Mouse (Mus musculus) heart, adult 2 months (tissue): ENCODE data around the gene Pard3. TPM values are rescaled to one million over a fixed set of nuclear protein-coding genes. Genes with fewer than 3 reads are reported as not detected.

Experiments
- DNase-seq, 2 experiments: peaks; one replicate each; pipeline ENCODE4 v3.0.0; 2021
- H3K27ac ChIP-seq: fragments of 200-600 bp; 2 replicates; pipeline ENCODE4 v1.8.1; 2022
- H3K27me3 ChIP-seq: fragments of 200-500 bp; 2 replicates; pipeline ENCODE4 v1.6.1; 2012; ENCODE audit warnings: mild to moderate bottlenecking, low read length, inconsistent platforms, mixed read lengths; ENCODE audit not compliant: control insufficient read depth, insufficient read depth
- H3K36me3 ChIP-seq: fragments of 200-500 bp; 2 replicates; pipeline ENCODE4 v1.6.1; 2012; ENCODE audit warnings: low read length, inconsistent platforms; ENCODE audit not compliant: control insufficient read depth, insufficient read depth
- H3K4me1 ChIP-seq: fragments of 200-500 bp; 2 replicates; pipeline ENCODE4 v1.6.1; 2011; ENCODE audit warnings: low read length; ENCODE audit not compliant: control insufficient read depth, insufficient read depth
- H3K4me3 ChIP-seq: fragments of 200-600 bp; 2 replicates; pipeline ENCODE4 v1.8.1; 2022
- H3K79me2 ChIP-seq: fragments of 200-500 bp; replicated peaks from 2 replicates; pipeline ENCODE4 v1.6.1; 2012; ENCODE audit warnings: mild to moderate bottlenecking, inconsistent platforms, low read length, moderate library complexity, mixed read lengths; ENCODE audit not compliant: control insufficient read depth, insufficient read depth
- H3K9ac ChIP-seq: fragments of 200-500 bp; 2 replicates; pipeline ENCODE4 v1.6.1; 2012; ENCODE audit warnings: low read depth, mild to moderate bottlenecking, control low read depth, inconsistent platforms, low read length, mixed read lengths
- CTCF ChIP-seq: fragments of 200-600 bp; IDR thresholded peaks from 2 replicates; pipeline ENCODE4 v1.8.1; 2022; ENCODE audit warnings: antibody characterized with exemption, mild to moderate bottlenecking, moderate library complexity
- EP300 ChIP-seq: fragments of 200-500 bp; IDR thresholded peaks from 2 replicates; pipeline ENCODE4 v1.6.1; 2011; ENCODE audit warnings: low read depth, low read length, control low read depth; ENCODE audit not compliant: insufficient read depth
- POLR2A ChIP-seq: fragments of 200-500 bp; IDR thresholded peaks from 2 replicates; pipeline ENCODE4 v1.6.1; 2011; ENCODE audit warnings: mild to moderate bottlenecking, low read depth, low read length, control low read depth; ENCODE audit not compliant: insufficient read depth
- WGBS: fragments of 180-500 bp; shearing (Covaris S2); methylation state at CpG from one replicate; pipeline ENCODE4 v1.1.7; 2018; 5-methylcytosine and 5-hydroxymethylcytosine counted together
- intact Hi-C: fragments of 180-260 bp; cut with DNase I; formaldehyde crosslinking; loops from one replicate; pipeline ENCODE4 v1.15.1; 2025
- polyA plus RNA-seq: library from polyadenylated mRNA; depleted of rRNA; stranded (reverse); fragments of >200 nt; gene quantifications from 2 replicates; pipeline ENCODE4 v1.2.3, GENCODE M21; 2012
- total RNA-seq, 2 experiments: library from RNA; stranded (reverse); gene quantifications; 2 replicates each; pipeline ENCODE4 v1.2.3; 2021

Pard3 gene
- total and polyA plus RNA-seq, 3 experiments: 23.7 to 32.9 (median 30.1) TPM

DNA sequence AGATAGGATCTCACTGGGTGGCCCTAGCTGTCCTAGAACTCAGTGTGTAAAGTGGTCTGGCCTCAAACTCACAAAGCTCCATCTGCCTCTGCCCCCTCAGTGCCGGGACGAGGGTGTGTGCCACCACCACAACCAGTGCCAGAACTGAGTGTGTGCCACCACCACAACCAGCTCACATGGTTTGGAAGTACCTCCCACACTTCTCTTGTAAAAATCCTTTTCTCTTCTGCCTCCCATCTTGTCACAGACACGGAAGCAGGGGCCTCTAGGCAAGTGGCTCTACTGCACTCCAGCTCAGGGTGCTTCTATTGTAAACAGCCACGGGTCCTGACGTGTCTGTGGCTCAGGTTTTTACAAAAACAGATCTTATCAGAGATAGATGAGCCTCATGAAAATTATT is 13.7 kb upstream of the Pard3 start:
- no peak for DNase-seq
- intact Hi-C loops: no loop called here
- Histone ChIP-seq H3K36me3 (no peaks in the 10 kb centered on the region), H3K27ac (no peak overlapping the region), H3K27me3 (peaks cover under 1% of the 10 kb centered on the region), H3K79me2 (no peaks in the 10 kb centered on the region), H3K9ac (no peak overlapping the region), H3K4me3 (no peak overlapping the region), H3K4me1 (no peaks in the 10 kb centered on the region; the same call in 1 of the 2 replicates)
- WGBS: 84% methylated on average over 5 of the region's 5 CpGs
- TF ChIP-seq CTCF (no peak), EP300 (no peak), POLR2A (no peak)

DNA sequence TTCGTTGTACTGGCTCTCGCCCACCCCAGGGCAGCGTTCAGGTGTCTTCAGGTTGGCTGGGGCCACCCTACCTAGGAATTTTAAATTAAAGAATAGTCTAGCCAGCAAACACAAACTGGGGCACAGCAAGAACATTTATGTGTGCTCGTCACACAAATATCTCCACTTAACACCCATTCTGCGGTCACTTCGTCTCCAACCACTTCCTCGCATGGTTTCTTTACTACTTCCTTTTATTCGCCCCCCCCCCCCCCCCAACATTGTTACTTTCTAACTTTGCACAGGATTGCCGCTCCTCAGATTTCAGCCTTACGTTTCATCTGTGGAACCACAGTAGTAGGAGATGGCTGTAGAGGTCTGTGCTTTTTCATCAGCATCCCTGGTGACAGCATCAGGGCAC is 11.6 kb upstream of the Pard3 start:
- H3K79me2 ChIP-seq: no peaks in the 10 kb centered on the region
- 60% methylated on average over 10 of the region's 10 CpGs for WGBS
- no peak overlapping the region for H3K9ac ChIP-seq
- TF ChIP-seq CTCF (no peak), POLR2A (no peak), EP300 (no peak)
- H3K27ac ChIP-seq: no peak overlapping the region
- no peak overlapping the region for H3K4me3 ChIP-seq
- H3K36me3 ChIP-seq: no peaks in the 10 kb centered on the region
- intact Hi-C loops: no loop called here
- H3K4me1 ChIP-seq: no peaks in the 10 kb centered on the region; the same call in 1 of the 2 replicates
- H3K27me3 ChIP-seq: no peaks in the 10 kb centered on the region; the same call in 1 of the 2 replicates
- no peak for DNase-seq

DNA sequence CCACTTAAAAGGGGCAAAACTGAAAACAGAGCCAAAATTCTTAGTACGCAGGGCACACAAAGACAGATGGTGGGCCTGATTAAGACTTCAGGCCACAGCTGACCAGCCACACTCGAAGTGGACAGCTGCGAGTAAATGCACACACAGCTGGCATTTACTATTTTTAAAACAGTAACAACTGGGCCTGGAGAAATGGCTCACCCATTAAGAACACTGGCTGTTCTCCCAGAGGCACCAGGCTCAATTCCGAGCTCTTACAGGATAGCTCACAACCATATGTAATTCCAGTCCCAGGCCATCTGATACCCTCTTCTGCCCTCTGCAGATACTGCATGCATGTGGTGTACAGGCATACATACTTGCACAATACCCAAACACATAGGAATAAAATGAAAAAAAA is 8.6 kb upstream of the Pard3 start:
- intact Hi-C loops: no loop called here
- DNase-seq: no peak
- Histone ChIP-seq H3K27ac (no peak overlapping the region), H3K36me3 (no peaks in the 10 kb centered on the region), H3K9ac (no peak overlapping the region), H3K27me3 (no peaks in the 10 kb centered on the region; the same call in 1 of the 2 replicates), H3K4me1 (no peaks in the 10 kb centered on the region), H3K79me2 (no peaks in the 10 kb centered on the region), H3K4me3 (no peak overlapping the region)
- 64% methylated on average over 4 of the region's 4 CpGs for WGBS
- TF ChIP-seq EP300 (no peak), POLR2A (no peak), CTCF (no peak)

DNA sequence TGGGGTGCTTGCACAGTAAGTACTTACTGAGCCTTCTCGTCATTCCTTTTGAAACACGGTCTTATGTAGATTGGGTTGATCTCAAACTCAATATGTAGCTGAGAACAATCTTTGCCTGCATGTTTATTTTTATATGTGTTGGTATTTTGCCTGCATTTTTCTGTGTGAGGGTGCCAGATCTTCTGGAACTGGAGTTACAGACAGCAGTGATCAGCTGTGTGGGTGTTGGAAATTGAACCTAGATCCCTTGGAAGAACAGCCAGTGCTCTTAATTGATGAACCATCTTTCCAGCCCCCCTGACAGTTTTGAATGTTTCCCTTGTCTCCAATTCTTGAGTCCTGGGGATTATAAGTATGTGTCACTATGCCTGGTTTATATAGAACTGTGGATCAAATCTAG is 4.9 kb upstream of the Pard3 start:
- no peaks in the 10 kb centered on the region for H3K79me2 ChIP-seq
- no peak for TF ChIP-seq EP300
- TF ChIP-seq CTCF: no peak
- TF ChIP-seq POLR2A: no peak
- H3K4me1 ChIP-seq: 0 out of 2 replicates have a peak, but pooled peaks cover 1% of the 10 kb centered on the region
- intact Hi-C loops: no loop called here
- DNase-seq: no peak
- H3K27me3 ChIP-seq: no peaks in the 10 kb centered on the region
- H3K36me3 ChIP-seq: no peaks in the 10 kb centered on the region
- H3K9ac ChIP-seq: no peak overlapping the region
- H3K27ac ChIP-seq: no peak overlapping the region
- no peak overlapping the region for H3K4me3 ChIP-seq
- WGBS: 80% methylated on average over 2 of the region's 2 CpGs

DNA sequence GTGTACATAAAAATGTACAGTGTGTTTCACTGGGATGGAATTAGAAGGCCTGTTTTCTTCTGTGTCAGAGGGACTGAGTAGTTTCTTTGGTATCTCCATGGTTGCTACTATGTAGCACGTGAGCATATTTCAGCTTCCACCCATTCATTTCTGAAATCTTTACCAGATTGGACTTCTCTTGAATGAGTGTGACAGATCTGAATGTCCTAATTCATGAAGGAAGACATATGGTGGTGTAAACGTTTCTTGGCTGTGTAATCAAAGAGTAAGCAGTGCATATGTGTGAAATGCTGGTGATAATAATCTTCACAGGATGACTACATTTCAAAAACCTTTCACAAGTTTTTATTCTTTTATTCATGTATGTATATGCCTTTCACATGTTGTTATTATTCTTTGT is 3.9 kb upstream of the Pard3 start:
- Histone ChIP-seq H3K79me2 (no peaks in the 10 kb centered on the region), H3K4me1 (0 out of 2 replicates have a peak, but pooled peaks cover 1% of the 10 kb centered on the region), H3K27me3 (no peaks in the 10 kb centered on the region), H3K9ac (no peak overlapping the region), H3K36me3 (no peaks in the 10 kb centered on the region), H3K4me3 (no peak overlapping the region), H3K27ac (no peak overlapping the region)
- DNase-seq: no peak
- WGBS: 63% methylated on average over 2 of the region's 2 CpGs
- intact Hi-C loops: loop anchor here (5.0 kb wide), 3 partner anchors 47 to 117 kb away; no protein-coding TSS in a partner anchor
- TF ChIP-seq POLR2A (no peak), CTCF (no peak), EP300 (no peak)

DNA sequence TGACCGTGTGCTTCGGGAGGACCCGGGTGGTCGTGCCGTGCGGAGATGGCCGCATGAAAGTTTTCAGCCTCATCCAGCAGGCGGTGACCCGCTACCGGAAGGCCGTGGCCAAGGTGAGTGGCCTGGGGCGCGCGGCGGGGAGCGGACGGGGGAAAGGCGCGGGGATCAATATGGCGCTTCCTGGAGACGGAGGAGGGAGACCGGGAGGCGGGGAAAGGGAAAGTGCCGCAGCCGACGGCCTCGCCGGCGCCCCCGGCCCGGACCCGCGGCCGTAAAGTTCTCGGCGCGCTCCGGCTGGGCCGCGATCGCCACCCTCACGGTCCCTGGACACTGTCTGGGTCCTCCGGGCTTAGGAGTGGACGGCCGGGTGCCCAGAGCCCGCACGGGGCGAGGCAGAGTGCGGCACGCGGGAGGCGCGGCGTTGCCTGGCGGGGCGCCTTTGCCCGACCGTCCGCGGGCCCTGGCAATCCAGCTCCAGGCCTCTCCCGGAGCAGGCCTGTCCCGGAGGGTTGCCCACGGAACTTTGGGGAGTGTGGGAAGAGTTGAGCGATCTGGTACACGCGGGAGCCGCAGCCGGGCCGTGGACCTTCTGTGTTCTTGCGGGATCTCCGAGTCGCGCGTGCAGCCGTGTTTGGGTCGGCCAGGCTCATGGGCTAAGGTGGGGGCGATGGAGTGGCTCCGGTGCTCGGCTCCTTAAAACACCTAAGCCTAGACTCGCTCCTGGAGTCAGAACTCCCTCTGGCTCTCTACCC is 844 bp downstream of the Pard3 start:
- peak; percentile 75 to 79 for DNase-seq
- intact Hi-C loops: loop anchor here (2.0 to 5.0 kb wide), 4 partner anchors 43 to 113 kb away; no protein-coding TSS in a partner anchor
- Histone ChIP-seq H3K27me3 (no peaks in the 10 kb centered on the region), H3K4me3 (peak overlapping the region; percentile 92), H3K27ac (peak overlapping the region; percentile 91), H3K4me1 (peaks cover 3% of the 10 kb centered on the region; the same call in 1 of the 2 replicates), H3K9ac (peak overlapping the region; percentile 97), H3K36me3 (peaks cover 2% of the 10 kb centered on the region; the same call in 1 of the 2 replicates), H3K79me2 (no peaks in the 10 kb centered on the region)
- TF ChIP-seq CTCF: no peak
- no peak for TF ChIP-seq EP300
- no peak for TF ChIP-seq POLR2A
- under 1% methylated on average over 79 of the region's 80 CpGs for WGBS
